Mouse (Mus musculus) fibroblast of lung, adult 2 months (primary cell): ENCODE results near the gene Gtpbp3.

Source experiments
- DNase-seq: peaks from one replicate; pipeline ENCODE4 v3.0.0-alpha.2; 2011; ENCODE audit warnings: low read depth

The Gtpbp3 gene

GRCm38 (mm10) chr8:71470146-71470912 is 17.6 kb upstream of the Gtpbp3 start:
- DNase-seq: no peak

GRCm38 (mm10) chr8:71470913-71471255 is 17.0 kb upstream of the Gtpbp3 start:
- no peak for DNase-seq

DNA sequence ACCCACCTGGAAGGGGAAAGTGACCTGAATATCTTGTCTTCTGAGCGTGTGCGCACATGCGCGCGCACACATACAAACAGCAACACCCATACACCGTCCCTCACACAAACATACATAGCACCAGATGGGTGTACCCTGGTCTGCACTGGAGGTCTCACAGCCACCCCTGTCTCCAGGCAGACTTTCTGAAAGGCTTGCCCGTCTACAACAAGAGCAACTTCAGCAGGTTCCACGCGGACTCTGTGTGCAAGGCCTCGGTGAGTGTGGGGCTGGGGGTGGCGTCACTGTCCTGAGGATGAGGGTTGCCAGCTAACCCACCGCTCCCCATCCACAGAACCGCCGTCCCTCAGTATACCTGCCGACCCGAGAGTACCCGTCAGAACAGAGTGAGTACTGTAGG is 16.0 kb upstream of the Gtpbp3 start:
- no peak for DNase-seq

- DNase-seq: no peak
Measured at GRCm38 (mm10) chr8:71472601-71473386, 15.1 kb upstream of the Gtpbp3 start.

DNA sequence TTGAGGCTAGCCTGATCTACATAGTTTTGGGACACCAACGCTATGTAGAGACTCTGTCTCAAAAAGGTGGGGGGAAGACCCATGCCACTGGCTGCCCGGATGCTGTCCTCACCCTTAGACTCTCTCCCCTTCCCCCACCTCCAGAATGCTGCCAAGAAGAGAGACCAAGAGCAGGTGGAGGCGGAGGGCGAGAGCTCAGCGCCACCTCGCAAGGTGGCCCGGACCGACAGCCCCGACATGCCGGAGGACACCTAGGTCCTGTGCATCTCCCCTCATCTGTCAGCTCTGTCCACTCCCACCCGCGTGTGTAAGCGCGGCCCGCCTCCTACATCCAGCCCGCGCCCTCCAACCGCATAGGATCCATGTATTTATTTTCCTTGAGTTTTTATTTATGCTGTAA is 13.6 kb upstream of the Gtpbp3 start:
- DNase-seq: no peak

DNA sequence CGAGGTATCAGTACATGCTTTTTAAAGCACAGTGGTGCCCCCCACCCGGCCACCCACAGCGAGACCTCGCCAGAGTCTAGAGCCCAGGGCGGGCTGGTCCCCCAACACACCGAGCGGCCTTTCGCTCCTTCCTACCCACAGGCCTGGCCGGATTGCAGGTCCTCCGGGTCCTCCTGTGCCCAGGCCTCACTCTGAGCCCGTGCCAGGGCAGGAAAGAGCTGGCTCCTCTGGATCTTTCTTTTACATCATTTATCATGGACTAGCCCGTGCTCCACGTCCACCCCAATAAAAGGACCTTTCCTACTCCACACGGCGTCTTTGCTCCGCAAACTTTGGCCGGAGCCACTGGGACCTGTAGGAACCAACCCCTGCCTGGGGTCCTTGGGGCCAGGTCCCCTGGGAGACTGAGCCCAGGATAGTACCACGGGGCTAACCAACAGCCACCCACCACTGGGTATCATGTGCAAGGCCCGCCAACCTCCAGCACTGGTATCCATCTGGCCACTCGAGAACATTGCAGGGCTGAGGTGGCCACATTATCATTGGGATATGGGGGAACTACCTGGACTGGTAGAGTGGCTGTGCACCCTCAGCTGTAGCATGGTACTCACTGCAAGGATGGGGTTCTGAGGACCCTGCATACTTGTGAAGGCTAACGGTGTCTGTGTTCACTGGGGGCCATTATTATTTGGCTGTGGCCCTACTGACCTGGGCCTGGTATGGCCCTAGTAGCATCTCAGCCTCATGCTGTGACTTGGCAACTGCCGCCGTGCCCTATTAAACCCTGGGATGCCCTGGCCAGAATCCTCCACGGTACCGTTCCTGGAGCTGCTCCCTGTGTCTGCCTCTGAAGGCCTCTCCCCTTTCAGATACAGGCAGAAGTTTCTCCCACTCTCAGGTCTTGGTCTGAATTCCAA is 12.9 kb upstream of the Gtpbp3 start:
- no peak for DNase-seq

DNA sequence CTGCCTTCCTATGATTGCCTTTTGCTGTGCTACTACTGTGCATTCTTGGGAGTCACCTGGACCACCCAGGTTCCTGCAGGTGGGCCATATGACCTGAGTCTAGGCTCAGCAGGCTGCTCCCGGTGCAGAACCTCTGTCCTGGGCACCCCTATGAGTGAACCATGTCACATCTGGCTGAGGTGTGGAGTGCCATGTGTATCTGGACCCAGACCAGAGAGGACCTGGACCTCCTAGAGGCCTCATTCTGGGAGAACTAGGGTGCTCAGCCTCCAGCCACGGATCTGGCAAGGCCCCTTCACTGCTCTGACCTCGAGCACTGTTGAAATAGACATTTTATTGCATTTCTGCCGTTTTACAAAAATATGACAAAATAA is 12.2 kb upstream of the Gtpbp3 start:
- no peak for DNase-seq

DNA sequence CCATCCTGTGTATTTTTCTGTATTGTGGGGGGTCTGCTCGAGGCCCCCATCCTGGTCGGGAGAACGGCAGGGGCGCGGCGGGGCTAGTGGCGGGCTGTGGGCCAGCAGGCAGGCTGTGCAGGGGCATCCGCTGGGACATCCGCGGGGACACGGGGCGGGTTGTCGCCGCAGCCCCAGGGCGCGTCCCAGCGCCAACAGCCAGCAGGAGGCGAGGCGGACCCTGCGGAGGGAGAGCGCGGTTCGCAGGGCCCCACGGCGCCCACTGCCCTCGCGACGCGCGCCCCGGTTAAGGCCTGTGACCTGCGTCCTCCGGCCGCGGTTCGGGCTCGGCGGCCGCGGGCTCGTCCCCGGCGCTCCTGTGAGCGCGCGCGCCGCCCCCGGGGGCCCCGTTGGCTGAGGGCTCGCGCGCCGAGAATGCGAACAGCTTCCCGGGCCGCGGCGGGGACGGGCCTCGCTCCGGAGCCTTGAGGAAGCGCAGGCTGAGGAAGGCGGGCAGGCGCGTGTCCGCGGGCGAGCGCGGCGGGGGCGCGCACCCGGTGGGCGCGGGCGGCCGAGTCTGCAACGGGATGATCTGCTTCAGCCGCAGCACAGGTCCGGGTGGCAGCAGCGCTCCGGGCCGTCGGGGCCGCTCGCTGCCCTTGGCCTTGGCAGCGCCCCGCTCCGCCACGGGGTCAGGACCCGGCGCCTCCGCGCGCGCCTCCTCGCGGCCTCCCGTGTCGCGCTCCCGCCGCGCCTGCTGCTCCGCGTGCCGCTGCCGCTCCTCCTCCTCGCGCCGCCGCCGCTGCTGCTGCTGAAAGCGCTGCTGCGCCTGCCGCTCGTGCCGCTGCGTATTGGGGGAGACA is 11.6 kb upstream of the Gtpbp3 start:
- DNase-seq: no peak

GRCm38 (mm10) chr8:71477196-71477845 is 10.6 kb upstream of the Gtpbp3 start:
- DNase-seq: no peak

GRCm38 (mm10) chr8:71478943-71479342 is 9.0 kb upstream of the Gtpbp3 start:
- DNase-seq: no peak

GRCm38 (mm10) chr8:71483932-71484331 is 4.0 kb upstream of the Gtpbp3 start:
- DNase-seq: no peak

GRCm38 (mm10) chr8:71484736-71485135 is 3.2 kb upstream of the Gtpbp3 start:
- no peak for DNase-seq

GRCm38 (mm10) chr8:71485142-71486135 is 2.5 kb upstream of the Gtpbp3 start, which contains the start of gene Ano8:
Gene Ano8 (minus strand): TSS chr8:71485963.
- no peak for DNase-seq

GRCm38 (mm10) chr8:71486136-71486529 is 1.8 kb upstream of the Gtpbp3 start:
- DNase-seq: no peak

- peak; percentile 93 for DNase-seq
Measured at GRCm38 (mm10) chr8:71488454-71488853, 551 bp downstream of the Gtpbp3 start.

- peak; percentile 67 for DNase-seq
Measured at GRCm38 (mm10) chr8:71495039-71495438, 7.1 kb downstream of the Gtpbp3 start.

DNA sequence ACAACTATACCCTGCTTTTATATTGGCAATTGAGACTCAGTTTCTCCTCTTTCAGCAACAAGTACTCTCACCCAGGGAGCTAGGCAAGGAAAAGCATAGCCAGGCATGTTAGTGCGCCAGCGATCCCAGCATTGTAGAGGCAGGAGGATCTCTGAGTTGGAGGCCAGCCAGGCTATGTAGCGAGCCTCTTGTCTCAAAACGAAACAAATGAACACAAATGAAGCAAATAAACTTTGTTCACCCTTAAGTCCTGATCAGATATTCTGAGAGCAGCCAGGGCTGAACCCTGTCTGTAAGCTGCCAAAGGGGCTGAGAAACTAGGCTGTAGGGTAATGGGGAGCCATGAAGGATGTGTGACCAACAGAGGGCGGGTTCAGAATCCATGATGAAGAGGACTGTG is 7.9 kb downstream of the Gtpbp3 start:
- no peak for DNase-seq

GRCm38 (mm10) chr8:71496481-71496880 is 8.6 kb downstream of the Gtpbp3 start:
- no peak for DNase-seq

GRCm38 (mm10) chr8:71497077-71497645 is 9.3 kb downstream of the Gtpbp3 start:
- no peak for DNase-seq
